Mouse (Mus musculus) heart, embryonic 13.5 days (tissue): Measurements from ENCODE around the gene Zfp57. TPM values are rescaled to one million over a fixed set of nuclear protein-coding genes. Genes with fewer than 3 reads are reported as not detected.

Experiments used
- ATAC-seq: fragments of 200-750 bp; cut with Nextera tagmentation; 2 replicates; pipeline ENCODE4 v1.8.0; 2017; ENCODE audit warnings: moderate TSS enrichment; ENCODE audit not compliant: insufficient number of reproducible peaks, low FRiP score, low TSS enrichment; ENCODE audit errors: extremely low read depth
- H3K27ac ChIP-seq: fragments of 300-500 bp; sonication (generic); replicated peaks from 2 replicates; pipeline ENCODE4 v1.5.1; 2015; ENCODE audit warnings: moderate library complexity, mild to moderate bottlenecking, inconsistent platforms
- H3K27me3 ChIP-seq: fragments of 300-500 bp; sonication (generic); replicated peaks from 2 replicates; pipeline ENCODE4 v1.6.1; 2015; ENCODE audit warnings: mild to moderate bottlenecking, inconsistent platforms
- H3K36me3 ChIP-seq: fragments of 300-500 bp; sonication (generic); 2 replicates; pipeline ENCODE4 v1.6.1; 2015; ENCODE audit warnings: mild to moderate bottlenecking, inconsistent platforms
- H3K4me1 ChIP-seq: fragments of 300-500 bp; sonication (generic); 2 replicates; pipeline ENCODE4 v1.6.1; 2015; ENCODE audit warnings: inconsistent platforms
- H3K4me2 ChIP-seq: fragments of 300-500 bp; sonication (generic); 2 replicates; pipeline ENCODE4 v1.6.1; 2015; ENCODE audit warnings: inconsistent platforms, mild to moderate bottlenecking, moderate library complexity
- H3K4me3 ChIP-seq: fragments of 300-500 bp; sonication (generic); 2 replicates; pipeline ENCODE4 v1.5.1; 2015; ENCODE audit warnings: moderate library complexity, mild to moderate bottlenecking, inconsistent platforms
- H3K9ac ChIP-seq: fragments of 300-500 bp; sonication (generic); 2 replicates; pipeline ENCODE4 v1.6.1; 2015; ENCODE audit warnings: inconsistent platforms, mild to moderate bottlenecking, moderate library complexity
- H3K9me3 ChIP-seq: fragments of 300-500 bp; sonication (generic); 2 replicates; pipeline ENCODE4 v1.6.1; 2016; ENCODE audit warnings: inconsistent platforms
- WGBS: fragments of 180-500 bp; shearing (Covaris S2); methylation state at CpG from one replicate; pipeline ENCODE4 v1.1.7; 2015; ENCODE audit warnings: mixed read lengths; 5-methylcytosine and 5-hydroxymethylcytosine counted together
- polyA plus RNA-seq: library from polyadenylated mRNA; unstranded; fragments of >200 nt; fragmentation: Nextera tagmentation; extraction: Ambion mirVana; gene quantifications from 2 replicates; pipeline ENCODE4 v1.2.1, GENCODE M21; 2015

Zfp57 gene
- polyA plus RNA-seq: 42.5 and 45.5 TPM in 2 replicates

DNA sequence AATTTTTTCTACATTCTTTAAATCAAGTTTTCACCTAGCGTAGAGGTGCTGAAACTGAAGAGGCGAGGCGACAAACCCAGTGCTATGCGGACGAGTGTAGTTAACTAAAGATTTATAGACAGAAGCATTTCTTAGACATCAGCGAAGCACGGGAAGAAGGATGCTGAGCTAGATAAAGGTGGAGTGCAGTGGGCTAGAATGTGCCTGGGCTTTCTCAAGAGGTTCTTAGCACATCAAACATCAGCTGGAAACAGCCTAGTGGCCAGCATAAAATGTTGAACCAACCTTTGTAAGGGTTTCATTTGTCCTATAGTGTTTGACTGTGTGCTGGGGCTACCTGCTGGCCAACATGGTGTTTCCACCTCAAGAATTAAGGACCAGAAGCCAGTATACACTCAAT lies at the start of gene Zfp57:
Gene Zfp57, plus strand, starts transcription at position 301 of the 400 bp plus-strand sequence.
- H3K4me2 ChIP-seq: peak within 1 kb of the TSS; percentile 80
- ATAC-seq: no peak
- H3K9ac ChIP-seq: peak within 1 kb of the TSS; percentile 89; the same call in 1 of the 2 replicates
- no peaks in the 10 kb centered on the region for H3K9me3 ChIP-seq
- H3K36me3 ChIP-seq: peaks cover 13% of the 10 kb centered on the region
- peak within 1 kb of the TSS; percentile 70 for H3K4me3 ChIP-seq
- peaks cover 12% of the 10 kb centered on the region for H3K4me1 ChIP-seq
- WGBS: 84% methylated on average over 7 of the region's 7 CpGs
- no peaks in the 10 kb centered on the region for H3K27me3 ChIP-seq
- H3K27ac ChIP-seq: no peak within 1 kb of the TSS

DNA sequence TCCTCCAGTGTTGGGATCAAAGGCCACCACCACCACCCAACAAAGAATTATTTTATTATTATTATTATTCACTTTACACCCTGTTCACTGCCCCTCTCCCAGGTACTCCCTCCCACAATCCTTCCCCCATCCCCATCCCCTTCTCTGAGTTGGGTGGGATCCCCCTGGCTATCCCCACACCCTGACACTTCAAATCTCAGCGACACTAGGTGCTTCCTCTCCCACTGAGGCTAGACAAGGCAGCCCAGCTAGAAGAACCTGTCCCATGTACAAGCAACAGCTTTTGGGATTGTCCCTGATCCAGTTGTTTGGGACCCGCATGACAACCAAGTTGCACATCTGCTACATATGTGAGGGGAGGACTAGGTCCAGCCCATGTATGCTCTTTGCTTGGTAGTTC lies 48.3 kb upstream of the Zfp57 start:
- H3K4me2 ChIP-seq: no peak overlapping the region
- peaks cover 21% of the 10 kb centered on the region for H3K4me1 ChIP-seq
- no peak overlapping the region for H3K27ac ChIP-seq
- 89% methylated on average over 2 of the region's 2 CpGs for WGBS
- H3K9ac ChIP-seq: no peak overlapping the region
- no peak overlapping the region for H3K4me3 ChIP-seq
- ATAC-seq: no peak
- peaks cover 5% of the 10 kb centered on the region; the same call in 1 of the 2 replicates for H3K27me3 ChIP-seq
- H3K9me3 ChIP-seq: no peaks in the 10 kb centered on the region
- peaks cover 50% of the 10 kb centered on the region for H3K36me3 ChIP-seq

DNA sequence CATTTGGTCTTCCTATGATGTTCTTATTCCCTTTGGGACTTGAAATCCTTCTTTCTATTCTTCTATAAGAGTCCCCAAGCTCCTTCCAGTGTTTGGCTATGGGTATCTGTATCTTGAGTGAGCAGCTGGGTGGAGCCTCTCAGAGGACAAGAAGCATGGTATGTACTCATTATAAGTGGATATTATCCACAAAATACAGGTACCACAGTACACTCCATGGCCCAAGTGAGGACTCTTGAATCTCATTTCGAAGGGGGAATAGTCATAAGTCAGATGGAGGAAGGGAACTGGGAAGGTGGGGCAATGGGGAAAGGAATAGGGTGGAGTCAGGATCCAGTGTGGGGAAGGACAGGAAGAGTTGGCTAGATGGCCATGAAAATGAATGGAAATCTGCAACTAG lies 47.9 kb upstream of the Zfp57 start:
- ATAC-seq: no peak
- peaks cover 4% of the 10 kb centered on the region; the same call in 1 of the 2 replicates for H3K27me3 ChIP-seq
- H3K36me3 ChIP-seq: peaks cover 50% of the 10 kb centered on the region
- H3K9me3 ChIP-seq: no peaks in the 10 kb centered on the region
- H3K27ac ChIP-seq: no peak overlapping the region
- H3K4me1 ChIP-seq: peaks cover 20% of the 10 kb centered on the region
- no peak overlapping the region for H3K4me3 ChIP-seq
- H3K9ac ChIP-seq: no peak overlapping the region
- 83% methylated on average over 1 of the region's 1 CpGs for WGBS
- no peak overlapping the region for H3K4me2 ChIP-seq

- Histone ChIP-seq H3K4me2 (peak within 1 kb of the TSS; percentile 90), H3K27ac (peak within 1 kb of the TSS; percentile 86), H3K4me1 (peaks cover 17% of the 10 kb centered on the region), H3K4me3 (peak within 1 kb of the TSS; percentile 82), H3K9ac (peak within 1 kb of the TSS; percentile 89), H3K9me3 (no peaks in the 10 kb centered on the region), H3K36me3 (peaks cover 33% of the 10 kb centered on the region), H3K27me3 (no peaks in the 10 kb centered on the region)
- ATAC-seq: peak; percentile 87
- under 1% methylated on average over 46 of the region's 46 CpGs for WGBS
These were observed 42.8 kb upstream of the Zfp57 start, which contains the start of the genes Znrd1 and Znrd1as for GRCm38 (mm10) chr17:36957999-36958743. Gene Znrd1, minus strand, starts transcription at chr17:36958559. Gene Znrd1as, plus strand, starts transcription at chr17:36958592.

- peaks cover 26% of the 10 kb centered on the region for H3K36me3 ChIP-seq
- ATAC-seq: no peak
- peaks cover 17% of the 10 kb centered on the region for H3K4me1 ChIP-seq
- peak overlapping the region; percentile 90 for H3K4me2 ChIP-seq
- no peaks in the 10 kb centered on the region for H3K27me3 ChIP-seq
- 12% methylated on average over 12 of the region's 12 CpGs for WGBS
- H3K9ac ChIP-seq: peak overlapping the region; percentile 89
- peak overlapping the region; percentile 86 for H3K27ac ChIP-seq
- H3K4me3 ChIP-seq: peak overlapping the region; percentile 82
- H3K9me3 ChIP-seq: no peaks in the 10 kb centered on the region
These were observed 42.1 kb upstream of the Zfp57 start for GRCm38 (mm10) chr17:36958884-36959283.

- Histone ChIP-seq H3K9ac (no peak overlapping the region), H3K4me1 (peaks cover 17% of the 10 kb centered on the region), H3K4me3 (no peak overlapping the region), H3K27ac (no peak overlapping the region), H3K36me3 (peaks cover 12% of the 10 kb centered on the region), H3K27me3 (no peaks in the 10 kb centered on the region), H3K4me2 (no peak overlapping the region), H3K9me3 (no peaks in the 10 kb centered on the region)
- WGBS: 54% methylated on average over 1 of the region's 1 CpGs
- no peak for ATAC-seq
These were observed 39.8 kb upstream of the Zfp57 start for GRCm38 (mm10) chr17:36961125-36961524.

DNA sequence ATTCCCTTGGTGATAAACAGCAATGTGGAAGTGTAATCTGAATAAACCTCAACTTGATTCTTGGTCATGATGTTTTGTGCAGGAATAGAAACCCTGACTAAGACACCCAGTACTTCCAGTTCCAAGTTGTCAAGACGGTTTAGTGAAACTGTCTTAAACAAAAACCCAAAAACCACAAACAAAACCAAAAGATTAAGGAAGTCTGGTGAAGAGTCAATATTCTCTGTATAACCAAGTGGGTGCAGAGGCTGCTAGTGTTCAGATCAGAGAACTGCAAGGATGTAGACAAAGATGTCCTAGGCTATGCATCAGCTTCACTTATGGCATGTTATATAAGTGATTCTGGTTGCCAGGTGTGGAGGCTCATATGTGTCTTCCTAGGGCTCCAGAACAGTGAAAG lies 34.1 kb upstream of the Zfp57 start:
- Histone ChIP-seq H3K27me3 (no peaks in the 10 kb centered on the region), H3K4me1 (no peaks in the 10 kb centered on the region), H3K4me2 (no peak overlapping the region), H3K4me3 (no peak overlapping the region), H3K36me3 (peaks cover 3% of the 10 kb centered on the region), H3K27ac (no peak overlapping the region), H3K9me3 (no peaks in the 10 kb centered on the region), H3K9ac (no peak overlapping the region)
- no peak for ATAC-seq
- 59% methylated on average over 1 of the region's 1 CpGs for WGBS

DNA sequence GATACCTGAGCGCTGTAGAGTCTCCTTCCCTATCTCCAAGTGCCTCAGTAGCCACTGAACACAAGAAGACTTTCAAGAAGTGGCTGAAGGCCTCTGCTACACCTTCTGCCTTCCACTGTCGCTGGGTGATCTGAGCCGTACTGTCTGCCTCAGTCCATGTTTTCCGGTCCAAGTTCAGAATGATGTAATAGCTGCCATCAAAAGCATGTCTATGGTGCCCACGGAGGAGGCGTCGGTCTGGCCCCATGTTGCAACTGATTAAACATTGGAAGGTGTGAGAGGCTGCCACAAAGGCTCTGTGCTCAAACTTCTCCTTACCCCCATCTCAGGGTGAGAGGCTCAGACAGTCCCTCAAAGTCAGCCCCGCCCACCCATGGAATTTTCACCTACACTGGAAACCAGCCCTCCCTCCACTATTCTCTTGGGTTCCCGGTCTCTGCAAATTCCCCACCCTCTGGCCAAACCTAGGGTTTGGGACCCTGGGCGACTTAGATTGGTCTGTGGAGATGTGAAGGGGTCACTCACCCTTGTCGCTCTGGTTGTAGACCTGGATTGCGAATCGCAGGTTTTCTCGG lies 30.6 kb upstream of the Zfp57 start:
- H3K4me2 ChIP-seq: no peak overlapping the region
- 76% methylated on average over 14 of the region's 14 CpGs for WGBS
- H3K36me3 ChIP-seq: no peaks in the 10 kb centered on the region; the same call in 1 of the 2 replicates
- H3K9ac ChIP-seq: no peak overlapping the region
- no peak overlapping the region for H3K4me3 ChIP-seq
- H3K9me3 ChIP-seq: no peaks in the 10 kb centered on the region
- ATAC-seq: no peak
- no peaks in the 10 kb centered on the region for H3K27me3 ChIP-seq
- H3K27ac ChIP-seq: no peak overlapping the region
- no peaks in the 10 kb centered on the region for H3K4me1 ChIP-seq

DNA sequence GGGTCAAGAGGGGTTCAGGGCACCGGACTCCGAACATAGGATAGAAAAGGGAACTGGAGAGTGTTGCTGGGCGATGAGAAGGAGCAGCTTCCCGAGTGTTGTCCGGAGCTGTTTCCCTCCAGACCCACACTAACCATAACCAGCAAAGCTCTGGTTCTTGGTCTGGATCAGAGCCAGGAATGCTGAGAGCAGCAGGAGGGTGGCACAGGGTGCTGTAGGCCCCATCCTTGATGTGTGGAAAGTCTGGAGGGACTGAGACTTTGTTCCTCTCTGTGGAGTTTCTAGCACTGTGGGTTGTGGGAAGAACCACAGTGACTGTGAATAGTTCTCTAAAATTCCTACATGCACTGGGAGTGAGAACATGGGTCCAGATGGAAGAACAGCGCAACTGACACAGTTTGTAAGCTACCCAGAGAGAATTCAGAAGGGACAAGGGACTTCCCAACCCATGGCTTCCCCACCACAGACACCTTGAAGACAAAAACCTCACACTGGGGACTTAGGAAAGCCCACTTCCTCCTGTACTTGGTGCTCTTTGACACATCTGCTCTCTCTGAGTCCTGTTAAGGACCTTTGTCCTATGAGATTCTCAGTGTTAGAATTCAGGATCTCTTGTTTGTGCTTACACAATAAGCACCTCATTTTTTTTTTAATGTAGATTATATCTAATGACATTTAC lies 29.7 kb upstream of the Zfp57 start:
- Histone ChIP-seq H3K4me1 (no peaks in the 10 kb centered on the region), H3K36me3 (no peaks in the 10 kb centered on the region), H3K4me2 (no peak overlapping the region), H3K4me3 (no peak overlapping the region), H3K27me3 (no peaks in the 10 kb centered on the region), H3K9me3 (no peaks in the 10 kb centered on the region), H3K27ac (no peak overlapping the region), H3K9ac (no peak overlapping the region)
- no peak for ATAC-seq
- 82% methylated on average over 6 of the region's 6 CpGs for WGBS

DNA sequence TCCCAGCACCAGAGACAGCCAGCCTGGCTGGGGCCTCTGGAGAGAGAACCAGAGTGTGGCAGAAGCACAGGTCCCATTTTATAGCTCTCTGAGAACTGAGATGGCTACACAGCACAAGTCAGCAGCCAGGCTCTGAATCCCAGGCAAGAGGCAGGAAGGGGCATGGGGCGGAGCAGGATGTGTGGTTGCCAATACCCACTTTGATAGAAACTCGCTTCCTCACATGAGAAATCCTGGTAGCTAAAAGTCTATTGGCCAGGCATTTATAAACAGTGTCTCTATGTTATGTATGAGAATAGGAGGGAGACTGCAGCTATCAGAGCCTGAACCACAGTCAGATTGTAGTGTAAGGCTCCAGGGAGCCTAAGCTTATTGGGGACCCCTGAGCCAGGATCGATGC lies 28.2 kb upstream of the Zfp57 start:
- no peak overlapping the region for H3K4me2 ChIP-seq
- H3K27me3 ChIP-seq: no peaks in the 10 kb centered on the region
- H3K27ac ChIP-seq: no peak overlapping the region
- H3K9ac ChIP-seq: no peak overlapping the region
- no peaks in the 10 kb centered on the region for H3K36me3 ChIP-seq
- no peak for ATAC-seq
- H3K9me3 ChIP-seq: no peaks in the 10 kb centered on the region
- 70% methylated on average over 3 of the region's 3 CpGs for WGBS
- H3K4me1 ChIP-seq: no peaks in the 10 kb centered on the region
- H3K4me3 ChIP-seq: no peak overlapping the region

DNA sequence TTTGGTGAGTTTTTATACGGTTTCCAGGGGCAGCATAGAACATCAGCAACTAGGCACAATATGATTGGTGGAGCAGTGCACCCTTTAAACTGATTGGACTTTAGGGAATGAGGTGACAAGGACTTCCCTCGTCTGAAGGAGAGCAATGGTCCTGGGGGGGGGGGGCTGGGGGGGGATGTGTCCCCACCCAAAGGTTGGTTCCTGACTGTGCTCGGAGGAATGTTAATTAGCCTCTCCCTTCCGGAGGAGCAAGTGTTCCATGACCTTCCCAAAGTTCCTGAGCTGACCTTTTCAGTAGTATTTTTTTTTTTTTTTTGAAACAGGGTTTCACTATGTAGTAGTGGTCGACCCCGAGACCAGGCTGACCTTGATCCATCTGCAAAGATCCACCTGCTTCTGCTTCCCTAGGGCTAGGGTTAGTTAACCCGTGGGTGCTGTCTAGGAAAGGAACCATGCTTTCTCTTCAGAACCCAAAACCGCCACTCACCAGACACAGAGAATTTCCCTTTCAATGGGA lies 27.6 kb upstream of the Zfp57 start:
- H3K9ac ChIP-seq: no peak overlapping the region
- 65% methylated on average over 8 of the region's 8 CpGs for WGBS
- H3K27ac ChIP-seq: no peak overlapping the region
- no peak overlapping the region for H3K4me3 ChIP-seq
- H3K9me3 ChIP-seq: no peaks in the 10 kb centered on the region
- no peak overlapping the region for H3K4me2 ChIP-seq
- no peaks in the 10 kb centered on the region for H3K36me3 ChIP-seq
- no peaks in the 10 kb centered on the region for H3K4me1 ChIP-seq
- H3K27me3 ChIP-seq: no peaks in the 10 kb centered on the region
- ATAC-seq: no peak
